In the genomic region with DNA sequence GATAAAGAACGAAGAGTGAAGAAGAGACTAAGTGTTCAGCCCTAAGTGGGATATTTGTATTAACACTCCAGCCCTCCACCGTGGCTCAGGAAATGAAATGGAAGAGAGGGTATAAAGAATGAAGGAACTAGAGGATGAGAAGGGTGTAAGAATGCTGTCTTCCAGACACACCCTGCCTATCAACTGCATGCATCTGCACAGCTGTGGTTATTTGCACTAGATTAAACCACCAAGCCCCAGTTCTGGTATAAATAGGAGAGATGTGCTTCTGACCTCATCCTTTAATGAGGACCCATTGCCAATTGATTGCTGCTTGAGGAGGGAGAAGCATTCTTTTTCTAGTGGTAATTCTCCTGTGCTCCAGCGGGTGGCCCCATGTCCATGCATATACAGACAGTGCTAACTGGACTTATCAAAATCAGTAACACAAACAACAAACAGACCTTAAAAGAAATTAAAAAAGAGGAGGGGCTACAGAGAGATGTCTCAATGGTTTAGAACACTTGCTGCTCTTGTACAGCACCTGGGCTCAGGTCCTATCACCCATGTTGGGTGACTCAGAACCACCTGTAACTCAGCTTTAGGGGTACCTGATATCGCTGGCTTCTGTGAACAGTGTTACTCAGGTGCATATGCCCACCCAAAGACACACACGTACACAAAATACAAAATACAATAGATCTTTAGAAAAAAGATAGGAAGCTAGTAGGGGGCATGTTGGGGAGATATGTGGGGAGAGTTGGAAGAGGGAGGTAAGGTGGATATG, we compare ENCODE assay signal across 9 mouse cellular contexts.
DNase-seq lines count a peak whose midpoint lies in the region; ATAC-seq and TF ChIP-seq lines count a peak whose summit lies in the region.
"Had no signal": no experiment of that assay in that cellular context is flagged by ENCODE, and none has a peak within 500 bp of the region (broad histone marks: within the 10 kb centered on the region; RNA-seq: fewer than 3 reads in every experiment).

No protein-coding gene starts in this region.

- no peak overlapping the region for H3K27ac ChIP-seq in kidney, postnatal 0 days
- H3K27ac ChIP-seq in MEL (ENCODE audit: control insufficient read depth, low read depth, low read length): no peak overlapping the region

- no peak for TF ChIP-seq EP300 in MEL (IDR thresholded peaks at IDR 0.05; ENCODE audit: low read depth in 1 of 2, low read length in 2 of 2)

- DNase-seq in kidney, postnatal 0 days (ENCODE audit: low spot score): peak; percentile 35
- DNase-seq in kidney, postnatal 25 days: no peak
- peak; percentile 7 for DNase-seq in MEL (ENCODE audit: low read depth, low spot score)
- peak; percentile 29 for DNase-seq in embryo, embryonic 10.5 days (ENCODE audit: low spot score)
- no peak for DNase-seq in spleen, postnatal 14 days (ENCODE audit: low spot score in 2 of 2)
- no peak for DNase-seq in layer of hippocampus, adult 9-10 months (ENCODE audit: low spot score)
- DNase-seq in ovary, adult 18-20 months (ENCODE audit: low spot score): no peak

- no peaks in the 10 kb centered on the region for H3K36me3 ChIP-seq in kidney, postnatal 0 days (ENCODE audit: insufficient read depth, low read length)
- no peaks in the 10 kb centered on the region for H3K36me3 ChIP-seq in MEL (ENCODE audit: control insufficient read depth in 1 of 2, insufficient read depth in 2 of 2, low read length in 2 of 2)

- WGBS in kidney, postnatal 0 days: 66% methylated on average over 5 of the region's 5 CpGs

- no peak for TF ChIP-seq POLR2A in MEL (IDR thresholded peaks at IDR 0.05; ENCODE audit: control insufficient read depth in 1 of 2, insufficient read depth in 1 of 2, low read depth in 1 of 2, low read length in 2 of 2, poor library complexity in 1 of 2)

- peak; percentile 27 for TF ChIP-seq RAD21 in MEL (IDR thresholded peaks at IDR 0.05; ENCODE audit: low read depth, low read length)

- H3K9me3 ChIP-seq in kidney, postnatal 0 days (replicated peaks; ENCODE audit: low read length): no peaks in the 10 kb centered on the region
- H3K9me3 ChIP-seq in MEL (replicated peaks; ENCODE audit: insufficient read depth, low read length): no peaks in the 10 kb centered on the region

- no peak overlapping the region for H3K4me3 ChIP-seq in kidney, postnatal 0 days (replicated peaks; ENCODE audit: low read depth, low read length)
- no peak overlapping the region for H3K4me3 ChIP-seq in MEL (ENCODE audit: control insufficient read depth in 1 of 2, insufficient read depth in 1 of 2, low read depth in 2 of 2, low read length in 2 of 2)
- H3K4me3 ChIP-seq: erythroblast, embryonic 14.5 days had no signal

- H3K4me2 ChIP-seq in kidney, postnatal 0 days (ENCODE audit: low read length): no peak overlapping the region

- TF ChIP-seq CTCF in kidney, postnatal 0 days (IDR thresholded peaks at IDR 0.05; ENCODE audit: low read depth): peak; percentile 67
- peak in 2 of 3 experiments; percentile 19 to 34; a peak in 2 of 6 replicates for TF ChIP-seq CTCF in MEL (IDR thresholded peaks at IDR 0.05 in 2 of 3, conservative IDR thresholded peaks at IDR 0.05 in 1 of 3; ENCODE audit: control insufficient read depth in 1 of 3, insufficient read depth in 1 of 3, low read depth in 2 of 3, low read length in 3 of 3, poor library complexity in 1 of 3, severe bottlenecking in 1 of 3)

- no peaks in the 10 kb centered on the region for H3K4me1 ChIP-seq in kidney, postnatal 0 days (replicated peaks; ENCODE audit: insufficient read depth, low read length)
- H3K4me1 ChIP-seq in MEL (ENCODE audit: control insufficient read depth in 1 of 2, insufficient read depth in 2 of 2, low read length in 2 of 2): no peaks in the 10 kb centered on the region

- H3K79me2 ChIP-seq in MEL (ENCODE audit: control insufficient read depth, insufficient read depth, low read length, poor library complexity): no peaks in the 10 kb centered on the region

- H3K9ac ChIP-seq in kidney, postnatal 0 days (ENCODE audit: low read depth, low read length): no peak overlapping the region
- no peak overlapping the region for H3K9ac ChIP-seq in MEL (ENCODE audit: control insufficient read depth, low read depth, low read length, poor library complexity, severe bottlenecking)

- no peaks in the 10 kb centered on the region for H3K27me3 ChIP-seq in kidney, postnatal 0 days (ENCODE audit: insufficient read depth, low read length)
- H3K27me3 ChIP-seq in MEL (ENCODE audit: control insufficient read depth in 1 of 2, insufficient read depth in 2 of 2, low read length in 2 of 2): no peaks in the 10 kb centered on the region

- no peak for ATAC-seq in kidney, postnatal 0 days (replicated peaks; ENCODE audit: low FRiP score, low read depth)
- ATAC-seq in megakaryocyte-erythroid progenitor cell, adult 5-6 weeks (replicated peaks; ENCODE audit: low FRiP score, low TSS enrichment, poor library complexity, severe bottlenecking): 0 out of 2 replicates have a peak, but pooled peaks have one; percentile 52

TF ChIP-seq in MEL, 35 proteins besides CTCF, POLR2A, EP300 and RAD21:
- TF ChIP-seq TCF12 (IDR thresholded peaks at IDR 0.05; ENCODE audit: low read depth, low read length): no peak
- no peak for TF ChIP-seq MYB (IDR thresholded peaks at IDR 0.05; ENCODE audit: low read depth, low read length)
- peak; percentile 29; the same call in 1 of the 2 replicates for TF ChIP-seq SMC3 (IDR thresholded peaks at IDR 0.05; ENCODE audit: low read depth, low read length)
- no peak for TF ChIP-seq NRF1 (IDR thresholded peaks at IDR 0.05; ENCODE audit: insufficient read depth, low read depth, low read length, poor library complexity, severe bottlenecking)

Comparison
In these comparisons a context has a peak if more than half of its experiments do, and no peak if none do; other contexts are left out.
1. DNase-seq: peak in kidney, postnatal 0 days (single experiment), MEL (single experiment) and embryo, embryonic 10.5 days (single experiment); none in kidney, postnatal 25 days (0 of 2), spleen, postnatal 14 days (0 of 2), layer of hippocampus, adult 9-10 months (single experiment) and ovary, adult 18-20 months (single experiment).